Mouse (Mus musculus) CD4-positive helper T cell, adult 2 months (primary cell): ENCODE measurements around the gene Dtx4.
"Not testable (repeated sequence)": the region's sequence is repeated elsewhere in the genome, so short reads cannot be mapped to it uniquely, and the experiment has no call there.

Source experiments
- DNase-seq: peaks from one replicate; pipeline ENCODE4 v3.0.0-alpha.2; 2012; ENCODE audit warnings: low read depth, missing footprints, low spot score

Gene Dtx4

DNA sequence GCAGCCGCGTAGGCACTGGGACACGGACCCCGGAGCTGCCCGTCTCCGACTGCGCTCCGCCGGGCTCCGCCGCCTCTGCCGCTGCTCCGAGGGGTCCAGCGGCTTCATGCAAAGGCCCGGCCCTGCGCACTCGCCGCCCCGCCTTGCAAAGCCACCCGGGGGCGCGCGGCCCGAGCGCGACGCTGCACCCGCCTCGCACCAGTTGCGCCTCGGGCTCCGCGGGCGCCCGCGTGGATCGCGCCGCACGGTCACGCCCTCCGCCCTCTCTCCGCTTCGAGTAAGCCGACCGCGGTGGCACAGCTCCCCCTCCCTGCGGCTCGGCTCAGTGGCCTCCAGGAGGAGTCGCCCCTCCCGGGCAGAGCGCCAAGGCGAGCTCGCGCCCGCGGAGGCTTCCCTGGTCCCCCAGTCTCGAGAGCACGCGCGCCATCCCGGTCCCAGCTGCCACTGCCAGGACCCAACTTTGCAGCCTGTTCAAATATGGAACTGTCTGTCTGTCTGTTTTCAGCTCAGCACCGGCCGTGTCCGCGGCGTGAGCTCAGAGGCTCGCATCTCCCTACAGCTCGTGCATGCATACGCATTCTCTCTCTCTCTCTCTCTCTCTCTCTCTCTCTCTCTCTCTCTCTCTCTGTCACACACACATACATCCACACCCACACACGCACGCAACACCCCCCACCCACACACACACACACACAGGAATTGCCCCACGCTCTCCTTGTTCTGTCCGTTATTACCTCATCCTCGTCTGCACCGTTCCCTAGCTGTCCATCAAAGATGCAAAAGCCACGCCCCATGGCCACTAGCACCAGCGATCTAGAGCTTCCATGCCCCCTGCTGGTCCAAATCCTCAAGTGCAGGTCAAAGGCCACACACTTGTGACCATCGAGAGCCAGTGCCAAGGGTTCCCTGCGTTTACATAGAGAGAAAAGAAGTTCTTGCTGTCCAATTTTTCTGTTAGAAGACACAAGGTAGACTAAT is at the start of gene Dtx4:
Gene Dtx4, minus strand, starts transcription at position 85 of the 978 bp plus-strand sequence.
- peak; percentile 90 for DNase-seq

DNA sequence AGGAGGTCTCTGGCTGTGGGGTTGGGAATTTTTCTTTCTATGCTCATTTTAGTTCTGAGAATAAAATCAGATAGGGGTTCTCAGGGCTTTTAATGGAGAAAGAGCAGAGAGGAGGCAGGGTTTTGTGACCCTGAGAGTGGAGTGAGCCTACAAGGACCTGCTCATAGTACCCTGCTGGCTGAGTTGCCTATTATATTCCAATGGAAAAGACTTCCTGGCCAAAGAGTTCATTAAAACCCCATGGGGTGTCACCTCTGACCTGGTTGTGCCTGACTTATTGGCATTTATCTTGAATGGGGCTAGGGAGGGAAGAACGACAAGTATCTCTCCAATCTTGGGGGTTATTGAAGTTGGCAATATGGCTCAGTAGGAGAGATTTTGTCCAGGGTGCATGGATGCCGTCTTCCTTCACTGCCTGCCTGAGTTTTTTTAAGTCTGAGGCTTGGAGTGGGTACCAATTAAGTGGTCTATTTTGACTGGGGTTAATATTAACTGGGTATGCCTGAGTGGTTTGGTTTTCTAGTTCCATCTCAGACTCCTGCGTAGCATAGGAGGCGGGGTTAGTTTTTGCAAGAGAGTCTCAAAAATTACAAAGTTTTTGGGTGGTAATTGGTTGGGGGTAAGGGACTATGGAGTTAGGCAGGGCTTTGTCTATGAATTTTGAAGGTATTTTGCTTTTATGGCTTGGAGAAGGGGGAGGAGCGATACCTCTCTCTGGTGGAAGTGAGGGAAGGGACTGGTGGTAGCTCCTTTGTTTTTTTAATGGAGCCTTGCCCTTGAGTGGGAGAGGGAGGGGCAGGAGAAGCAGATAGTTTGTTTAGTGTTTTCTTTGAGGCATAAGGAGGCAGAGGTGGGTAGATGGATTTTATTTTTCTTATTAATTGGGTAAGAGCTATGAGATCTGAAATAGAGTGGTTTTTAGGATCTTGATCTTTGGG is 49.0 kb upstream of the Dtx4 start:
- no peak for DNase-seq

DNA sequence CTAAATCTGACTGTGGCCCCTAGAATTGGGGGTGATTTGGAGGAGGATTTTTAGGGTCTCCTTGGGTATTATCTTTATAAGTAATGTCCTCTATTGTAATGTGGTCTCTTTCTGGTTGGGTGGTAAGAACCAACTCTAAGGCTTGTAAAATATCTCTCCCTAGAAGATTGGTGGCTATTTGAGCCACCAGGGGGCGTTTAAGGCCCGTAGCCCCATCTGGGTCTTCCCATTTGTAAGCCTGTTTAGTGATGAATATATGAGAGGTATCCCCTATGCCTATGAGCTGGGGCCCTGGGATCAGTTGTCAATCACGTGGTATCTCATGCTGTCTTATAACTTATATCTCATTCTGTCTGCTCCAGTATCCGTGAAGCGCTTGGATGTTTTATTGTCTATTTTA is 47.9 kb upstream of the Dtx4 start:
- DNase-seq = peak; percentile 40

DNA sequence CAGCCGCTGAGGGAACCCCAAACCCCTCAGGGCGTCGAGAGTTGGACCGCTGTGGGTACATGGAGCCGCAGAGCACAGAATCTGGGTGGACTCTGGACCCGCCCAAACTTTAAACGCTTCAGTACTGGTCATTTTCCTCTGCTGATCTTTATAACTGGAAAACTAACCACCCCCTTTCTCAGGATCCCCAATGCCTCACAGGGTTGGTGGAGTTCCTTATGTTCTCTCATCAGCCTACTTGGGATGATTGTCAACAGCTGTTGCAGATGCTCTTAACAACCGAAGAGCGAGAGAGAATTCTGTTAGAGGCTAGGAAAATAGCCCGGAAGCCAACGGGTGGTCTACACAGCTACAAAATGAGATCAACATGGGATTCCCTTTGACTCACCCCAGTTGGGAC is 44.2 kb upstream of the Dtx4 start, which contains the start of gene Fam111a:
Gene Fam111a, plus strand, starts transcription at position 301 of the 400 bp plus-strand sequence.
- not testable (repeated sequence) for DNase-seq

DNA sequence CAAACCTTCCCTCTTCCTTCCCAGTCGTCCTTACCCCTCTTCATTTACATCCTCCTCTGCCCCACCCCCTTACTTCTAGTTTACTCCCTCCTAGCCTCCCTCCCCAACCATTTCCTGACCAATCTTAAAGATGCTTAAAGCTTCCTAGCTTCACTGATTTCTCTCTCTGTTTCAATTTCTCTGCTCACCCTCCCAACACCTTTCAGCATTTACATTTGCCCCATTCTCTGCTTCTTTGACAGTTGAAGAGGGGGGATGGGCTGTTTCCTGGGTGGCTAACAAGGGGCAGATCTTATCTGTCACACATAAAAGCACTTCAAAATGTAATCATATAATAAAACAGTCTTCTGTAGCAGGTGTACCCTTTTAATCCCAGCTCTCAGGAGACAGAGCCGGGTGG is 40.4 kb upstream of the Dtx4 start:
- peak; percentile 86 for DNase-seq

DNA sequence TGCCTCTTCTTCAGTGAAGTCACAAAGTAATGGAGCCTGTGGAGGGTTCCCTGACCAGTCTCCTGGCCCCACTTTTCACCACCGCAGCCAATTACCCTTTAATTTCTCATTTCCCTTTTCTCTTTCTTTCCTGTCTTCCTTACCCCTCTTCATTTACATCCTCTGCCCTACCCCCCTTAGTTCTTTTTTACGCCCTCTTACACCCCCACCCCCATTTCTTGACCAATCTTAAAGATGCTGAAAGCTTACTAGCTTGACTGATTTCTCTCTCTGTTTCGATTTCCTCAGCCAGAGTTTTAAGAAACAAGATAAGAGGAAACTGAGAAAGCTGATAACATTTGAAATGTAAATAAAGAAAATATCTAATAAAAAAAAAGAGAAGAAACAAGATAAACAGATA is 39.5 kb upstream of the Dtx4 start:
- DNase-seq = no peak

DNA sequence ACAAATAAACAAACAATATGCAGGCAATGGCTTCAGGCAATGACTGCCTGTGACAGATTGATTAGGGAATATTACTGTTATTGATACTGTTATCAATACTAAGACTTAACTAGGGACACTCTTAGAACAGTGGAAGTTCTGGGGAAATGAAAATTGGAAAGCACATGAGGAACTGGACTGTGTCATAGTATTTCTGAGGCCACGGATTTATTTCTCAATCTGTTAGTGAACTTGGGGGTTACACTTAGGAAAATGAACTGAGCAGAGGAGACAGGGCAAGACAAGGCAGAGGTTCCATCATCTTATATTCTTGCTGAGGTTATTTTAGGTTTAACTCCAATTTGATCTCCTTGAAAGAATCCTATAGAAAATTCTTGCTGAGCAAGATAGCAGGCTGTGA is 38.7 kb upstream of the Dtx4 start:
- DNase-seq = no peak

DNA sequence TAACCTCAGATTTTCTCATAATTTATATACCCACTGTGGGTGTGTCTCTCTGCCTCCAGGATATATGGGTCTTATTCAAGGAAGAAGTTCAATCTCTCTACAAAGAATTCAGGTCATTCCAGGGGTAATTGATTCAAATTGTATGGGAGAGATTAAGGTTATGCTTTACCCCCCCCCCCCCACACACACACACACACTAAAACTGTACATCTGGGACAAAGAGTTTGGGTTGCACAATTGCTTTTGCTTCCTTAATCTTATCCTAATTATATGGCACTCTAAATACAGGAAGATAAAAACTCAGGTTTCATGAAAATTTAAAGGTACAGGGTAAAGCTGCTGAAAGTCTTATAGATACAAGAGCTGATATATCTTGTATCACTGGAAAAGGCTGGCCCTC is 35.9 kb upstream of the Dtx4 start:
- no peak for DNase-seq

DNA sequence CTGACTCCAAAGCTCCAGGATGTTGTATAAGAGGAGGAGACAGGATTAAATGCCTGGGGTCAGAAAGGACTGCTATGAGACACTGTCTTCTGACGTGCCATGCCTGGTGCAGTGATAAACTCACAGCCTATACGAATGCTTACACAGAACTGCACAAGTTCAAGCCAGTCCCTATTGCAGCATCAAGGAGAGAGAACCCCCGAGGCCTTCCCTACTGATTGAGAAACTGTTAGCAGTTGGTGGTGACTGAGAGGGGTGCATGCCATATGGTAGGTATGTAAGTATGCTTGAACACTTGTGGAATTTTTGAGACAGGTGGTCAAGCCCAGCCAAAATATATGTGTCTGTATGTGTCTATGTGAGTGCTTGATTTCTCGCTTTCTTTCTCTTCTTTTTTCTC is 22.1 kb upstream of the Dtx4 start:
- DNase-seq = no peak

DNA sequence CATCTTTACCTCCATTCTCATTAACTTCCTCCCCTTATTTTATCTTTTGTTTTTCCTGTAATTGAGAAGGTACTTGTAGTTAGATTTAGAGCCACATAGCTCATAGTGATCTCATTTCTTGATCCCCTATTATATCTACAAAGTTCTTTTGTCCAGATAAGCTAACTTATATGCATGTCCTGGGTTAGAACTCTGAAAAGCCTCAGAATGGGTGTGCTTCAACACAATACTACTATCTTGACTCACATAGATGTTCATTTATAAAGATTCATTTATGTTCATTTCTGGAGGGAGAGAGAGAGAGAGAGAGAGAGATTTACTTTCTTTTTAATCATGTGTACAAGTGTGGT is 17.3 kb upstream of the Dtx4 start:
- DNase-seq = no peak

DNA sequence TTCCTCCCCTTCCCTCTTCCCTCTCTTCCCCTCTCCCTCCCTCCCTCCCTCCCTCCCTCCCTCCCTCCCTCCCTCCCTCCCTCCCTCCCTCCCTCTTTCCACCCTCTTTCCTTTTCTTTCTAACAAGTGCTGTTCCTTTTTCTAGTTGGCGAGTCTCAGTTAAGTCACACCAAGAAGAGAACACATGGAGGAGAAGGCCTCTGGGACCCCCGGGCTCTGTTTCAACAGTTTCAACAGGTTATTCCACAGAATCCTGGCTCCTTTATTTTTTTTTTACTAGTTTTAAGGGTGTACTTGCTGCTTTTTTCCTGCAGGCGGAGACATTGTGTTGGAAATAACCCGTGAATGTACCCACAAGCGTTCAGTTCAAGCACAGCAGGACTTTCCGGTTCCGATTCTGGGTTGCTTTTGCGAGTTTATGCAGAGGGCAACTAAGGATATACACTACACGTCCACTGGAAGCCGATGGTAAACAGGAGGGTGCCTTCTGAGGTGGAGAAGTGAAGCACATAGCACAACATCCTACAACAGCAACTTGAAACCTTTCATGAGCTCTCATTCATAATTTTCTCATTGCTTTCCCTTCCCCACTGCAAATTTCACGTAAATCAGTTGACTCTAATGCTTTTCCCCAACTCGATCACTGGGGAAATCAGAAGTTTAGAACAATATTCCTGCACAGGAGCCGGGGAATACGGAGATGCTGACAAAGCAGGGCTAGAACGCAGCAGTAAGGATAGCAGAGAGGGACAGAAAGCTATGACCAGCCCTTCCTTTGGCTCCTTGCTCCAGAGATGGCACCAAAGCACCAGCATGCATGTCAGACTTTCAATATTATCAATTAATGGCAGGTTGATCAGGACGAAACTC is 16.7 kb upstream of the Dtx4 start:
- DNase-seq = peak; percentile 72

DNA sequence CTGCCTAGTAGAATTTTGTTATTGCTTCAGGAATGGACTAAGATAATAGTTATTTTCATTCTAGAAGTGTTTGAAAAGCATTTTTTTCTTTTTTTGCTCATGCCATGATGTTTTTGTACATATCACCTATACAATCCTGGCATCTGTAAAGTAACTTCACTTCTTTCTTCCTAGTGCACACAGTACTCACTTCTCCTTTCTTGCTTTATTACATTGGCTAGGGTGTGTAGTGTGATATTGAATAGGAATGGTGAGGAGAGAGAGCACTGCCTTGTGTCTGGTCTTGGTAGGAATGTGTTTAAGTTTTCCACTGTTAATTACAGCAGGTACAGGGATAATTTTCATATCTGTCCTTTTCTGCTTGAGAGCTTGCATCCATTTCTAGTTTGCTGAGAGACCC is 13.4 kb upstream of the Dtx4 start:
- no peak for DNase-seq

DNA sequence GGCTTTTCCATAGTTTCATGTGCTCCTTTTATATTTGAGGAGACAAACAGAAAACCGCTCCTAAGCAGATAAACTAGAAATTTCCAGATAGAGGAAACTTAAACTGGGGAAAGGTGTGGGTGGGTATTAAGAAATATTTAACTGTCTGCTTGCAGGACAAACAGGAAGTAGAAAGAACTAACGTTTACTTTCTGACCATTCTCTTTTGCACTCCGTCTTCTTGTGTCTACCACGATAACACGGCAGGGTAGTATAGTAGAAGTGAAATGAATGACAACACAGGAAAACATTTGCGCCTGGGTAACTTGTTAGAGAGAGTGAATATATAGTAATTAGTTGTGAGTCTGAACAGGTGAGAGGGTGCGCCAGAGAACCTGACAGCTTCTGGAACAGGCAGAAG is 1.5 kb upstream of the Dtx4 start:
- DNase-seq = no peak

DNA sequence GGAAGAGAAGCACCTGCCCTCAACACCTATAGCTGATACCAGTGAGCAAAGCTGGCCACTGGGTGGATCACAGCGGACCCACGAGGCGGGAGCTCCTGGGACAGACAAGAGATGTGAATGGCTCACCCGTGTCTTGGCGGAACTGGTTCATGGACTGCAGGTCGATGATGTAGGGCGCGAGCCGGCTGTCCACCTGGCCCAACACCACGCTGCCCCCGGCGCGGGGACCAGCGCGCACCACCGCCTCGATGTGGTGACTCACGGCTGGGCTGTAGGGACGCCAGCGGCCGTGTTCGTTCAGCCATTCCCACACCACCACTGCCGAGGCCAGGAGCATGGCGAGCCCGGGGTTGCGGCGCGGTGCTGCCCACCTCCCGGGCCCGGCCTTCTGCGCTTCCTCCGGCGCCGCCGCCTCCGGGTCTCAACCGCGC is 358 bp downstream of the Dtx4 start:
- no peak for DNase-seq

DNA sequence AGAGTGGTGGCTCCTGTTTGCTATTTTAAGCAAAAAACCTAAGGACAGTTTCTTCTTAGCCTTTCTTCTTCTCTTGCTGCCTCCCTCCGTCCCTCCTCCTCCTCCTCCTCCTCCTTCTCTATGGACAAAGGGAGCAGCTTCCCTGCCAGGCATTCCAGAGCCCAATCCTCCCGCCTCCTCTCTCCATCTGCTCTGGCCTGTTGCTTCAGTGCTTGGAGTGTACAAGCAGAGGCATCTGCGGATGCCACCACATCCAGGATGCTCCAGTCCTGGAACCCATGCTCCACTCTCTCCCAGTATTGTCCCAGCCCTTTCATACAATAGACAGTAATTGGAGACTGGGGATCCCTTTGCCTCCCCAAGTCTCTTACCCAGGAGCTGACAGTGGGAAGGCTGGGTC is 1.1 kb downstream of the Dtx4 start:
- DNase-seq = no peak

DNA sequence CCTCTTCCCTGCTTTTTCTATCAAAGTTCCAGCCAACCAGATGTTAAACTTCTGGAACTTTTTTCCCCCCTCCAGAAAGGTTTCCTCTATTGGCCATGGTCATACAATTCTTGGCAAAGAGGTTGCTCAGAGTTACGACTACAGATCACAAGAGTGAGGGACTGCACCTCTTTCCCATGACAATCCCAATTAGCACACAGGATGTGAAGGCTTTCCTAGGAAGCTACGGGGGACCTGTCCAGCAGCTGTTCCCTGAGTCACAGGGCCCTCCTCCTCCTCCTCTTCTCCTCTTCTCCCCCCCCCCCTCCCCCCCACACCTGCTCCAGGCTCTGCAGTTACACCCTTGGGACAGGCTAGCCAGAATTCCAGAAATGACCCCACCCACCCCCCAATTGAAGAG is 1.8 kb downstream of the Dtx4 start:
- no peak for DNase-seq

DNA sequence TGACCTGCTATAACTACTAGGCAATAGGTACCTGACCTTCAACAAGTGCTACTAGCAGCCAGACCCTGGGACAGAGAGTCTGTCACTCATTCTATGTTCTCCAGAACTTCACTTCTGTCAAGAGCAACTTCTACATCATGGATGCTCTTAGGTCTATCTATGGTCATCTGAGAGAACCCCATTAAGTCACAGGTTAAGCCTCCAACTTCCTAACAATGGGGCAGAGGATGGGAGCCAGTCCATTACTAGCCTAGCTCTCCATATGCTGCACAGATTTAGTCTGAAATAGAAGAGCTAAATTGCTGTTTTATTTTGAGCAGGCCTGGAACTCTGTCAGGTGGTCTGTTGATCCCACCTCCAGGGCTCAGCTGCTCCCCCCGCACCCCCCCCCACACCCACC is 2.3 kb downstream of the Dtx4 start:
- no peak for DNase-seq

DNA sequence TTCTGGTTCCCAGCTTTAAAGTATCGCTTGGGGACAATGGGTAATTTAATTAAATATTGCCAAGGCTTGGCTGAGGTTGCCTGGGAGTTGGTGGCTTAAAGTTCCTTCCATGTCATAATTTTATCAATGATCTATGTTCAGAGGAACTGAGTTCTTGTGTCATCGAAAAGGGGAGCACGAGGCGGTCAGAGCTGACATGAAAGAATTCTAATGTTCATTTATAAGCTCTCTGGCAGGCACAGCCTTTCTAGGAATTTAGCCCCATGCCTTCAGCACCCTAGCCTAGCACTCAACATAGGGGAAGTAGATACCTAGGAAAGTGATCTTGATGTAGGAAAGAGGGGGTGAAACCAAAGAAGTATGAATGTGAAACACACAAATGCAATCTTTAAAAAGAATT is 2.9 kb downstream of the Dtx4 start:
- DNase-seq = no peak

DNA sequence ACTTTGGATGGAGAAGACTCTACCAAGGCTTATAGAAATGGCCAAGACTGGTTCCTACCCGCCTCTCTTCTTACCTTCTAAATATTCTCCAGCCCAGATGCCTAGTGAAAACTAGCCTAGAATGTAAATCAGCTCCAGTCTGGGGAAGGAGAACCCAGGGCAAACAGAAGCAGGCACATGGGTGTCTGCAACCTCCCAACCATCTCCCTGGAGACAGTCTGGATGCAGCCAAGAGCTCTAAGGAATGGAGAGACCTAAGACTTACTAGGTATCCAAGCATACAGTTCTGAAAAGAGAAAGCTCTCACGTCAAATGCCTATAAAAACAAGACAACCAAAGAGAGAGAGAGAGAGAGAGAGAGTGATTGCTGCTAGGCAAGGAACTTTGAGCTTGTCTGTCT is 3.3 kb downstream of the Dtx4 start:
- no peak for DNase-seq

DNA sequence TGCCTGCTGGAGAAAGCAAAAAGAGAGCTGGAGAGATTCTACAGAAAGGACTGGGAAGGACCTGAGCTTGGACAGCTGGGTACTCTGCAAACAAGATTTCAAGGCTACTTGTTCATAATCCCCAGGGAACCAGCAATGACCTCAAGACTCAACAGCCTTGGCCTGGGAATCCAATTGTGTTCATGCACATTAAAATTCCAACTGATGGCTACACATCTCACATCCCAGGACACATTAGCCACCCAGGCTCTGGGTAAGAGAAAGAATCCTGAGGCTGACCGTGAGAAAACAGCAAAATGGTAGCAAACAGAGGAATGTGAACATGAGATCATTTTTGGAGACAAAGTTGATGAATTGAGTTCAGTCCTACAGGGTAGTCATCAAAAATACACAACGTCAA is 5.0 kb downstream of the Dtx4 start:
- DNase-seq = no peak

DNA sequence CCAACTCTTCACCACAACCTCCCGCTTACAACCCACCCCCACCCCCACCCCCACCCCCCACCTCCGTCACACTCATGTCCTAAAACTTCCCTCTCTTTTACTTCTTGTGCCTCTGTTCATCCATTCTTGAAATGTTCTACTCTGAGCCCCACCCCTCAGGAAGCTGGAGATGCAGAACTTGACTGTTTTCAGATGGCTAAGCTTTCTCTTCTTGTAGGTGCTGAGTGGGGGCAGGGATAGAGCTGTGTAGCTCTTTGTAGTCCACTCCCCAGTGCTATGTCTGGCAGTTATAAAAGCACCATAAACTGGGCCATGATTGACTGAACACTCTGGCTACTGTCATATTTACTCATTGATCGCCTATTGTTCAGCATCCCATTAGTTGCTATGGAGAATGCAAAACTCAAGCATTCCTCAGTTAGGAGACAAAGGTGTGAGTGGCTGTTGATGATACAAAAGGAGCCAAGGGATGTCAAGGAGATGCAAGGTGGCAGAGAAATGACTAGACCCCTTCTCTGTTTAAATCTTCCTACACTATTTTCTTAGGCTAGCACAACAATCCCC is 6.2 kb downstream of the Dtx4 start:
- no peak for DNase-seq
